Mouse (Mus musculus): ENCODE data around the gene Olfr39.
"Not testable (repeated sequence)": the region's sequence is repeated elsewhere in the genome, so short reads cannot be mapped to it uniquely, and the experiment has no call there.

Olfr39 gene

GRCm38 (mm10) chr9:20282051-20282450, at the start of gene Olfr39:
Gene Olfr39 (plus strand): TSS chr9:20282351.
- no peak for DNase-seq

DNA sequence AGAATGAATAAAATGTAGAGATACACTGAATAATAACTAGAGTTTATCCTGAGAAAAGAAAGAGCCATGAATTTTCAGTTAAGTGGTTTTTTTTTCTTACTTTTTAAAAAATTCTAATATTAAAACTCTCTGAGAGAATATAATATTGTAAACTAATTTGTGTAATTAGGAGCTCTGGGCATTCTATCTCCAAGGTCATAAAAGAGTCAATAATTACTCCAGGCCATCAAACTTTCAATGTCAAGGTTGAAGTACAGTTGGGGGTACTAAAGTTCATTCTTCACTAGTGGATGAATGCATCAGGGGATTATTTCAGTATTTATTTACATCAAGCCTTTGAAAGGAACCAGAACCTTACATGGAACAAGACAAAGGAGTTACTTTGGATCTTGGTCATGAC, 45.3 kb upstream of the Olfr39 start, which contains the start of gene Olfr872:
Gene Olfr872 (plus strand): TSS at position 301 of the 400 bp plus-strand sequence.
- no peak for DNase-seq

- DNase-seq, result no peak
These were observed 44.8 kb upstream of the Olfr39 start for GRCm38 (mm10) chr9:20237378-20237777.

DNA sequence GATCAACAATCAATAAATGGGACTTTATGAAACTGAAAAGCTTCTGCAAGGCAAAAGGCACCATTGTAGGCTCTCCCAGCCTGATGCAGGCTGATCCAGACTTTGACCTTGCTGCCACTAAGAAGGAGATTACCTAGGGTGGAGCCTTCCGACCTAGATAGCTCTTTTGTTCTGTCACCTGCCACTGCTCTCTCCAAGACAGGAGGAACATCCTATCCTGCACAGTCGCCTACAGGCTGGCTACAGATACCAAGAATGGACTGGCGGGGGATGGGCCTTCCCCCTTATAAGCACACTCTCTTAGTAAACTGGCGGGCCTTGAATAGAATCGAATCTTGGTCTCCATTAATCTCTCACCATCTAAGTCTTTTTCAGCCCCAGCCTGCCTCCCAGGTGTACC, 13.4 kb downstream of the Olfr39 start:
- DNase-seq, result not testable (repeated sequence)

DNA sequence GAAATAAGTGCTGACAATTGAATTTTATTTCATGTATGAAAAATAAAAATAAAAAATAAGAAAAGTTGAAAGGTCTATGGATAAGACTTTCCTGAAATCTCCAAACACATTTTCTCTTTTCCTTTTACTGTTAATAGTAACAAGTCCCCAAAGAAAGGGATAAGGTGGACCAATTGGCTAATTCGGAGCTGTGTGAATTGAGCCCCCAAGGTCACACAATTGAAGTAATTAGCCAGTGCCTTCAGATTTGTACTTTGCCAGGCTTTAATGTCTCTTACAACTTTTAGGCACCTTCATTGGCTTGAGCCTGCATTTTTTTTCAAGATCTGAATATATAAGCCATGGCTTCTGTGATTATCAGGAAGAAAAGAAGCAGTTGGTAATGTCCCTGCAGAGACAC, 16.1 kb downstream of the Olfr39 start, which contains the start of gene Olfr873:
Gene Olfr873 (plus strand): TSS at position 301 of the 400 bp plus-strand sequence.
- DNase-seq, result no peak

- no peak for DNase-seq
These were observed 53.8 kb downstream of the Olfr39 start, which contains the start of gene Olfr18 for GRCm38 (mm10) chr9:20335994-20336393. Gene Olfr18 (minus strand): TSS chr9:20336094.

Data from thymus, postnatal 14 days (tissue).